In genomic region chr12:76669956-76670530, GRCm38 (mm10) we compare ENCODE assay signal across 12 mouse cellular contexts. TPM values are rescaled to one million over a fixed set of nuclear protein-coding genes. Genes with fewer than 3 reads are reported as not detected.
A peak's percentile ranks its signal among the peaks of the same experiment; 100 is the strongest.
DNase-seq lines count a peak whose midpoint lies in the region; ATAC-seq lines count a peak whose summit lies in the region.
"Had no signal": no experiment of that assay in that cellular context is flagged by ENCODE, and none has a peak within 500 bp of the region (broad histone marks: within the 10 kb centered on the region; RNA-seq: fewer than 3 reads in every experiment).

No protein-coding gene starts in this region.

- peaks cover 67% of the 10 kb centered on the region for H3K4me1 ChIP-seq in heart, embryonic 13.5 days
- peaks cover 38% of the 10 kb centered on the region for H3K4me1 ChIP-seq in midbrain, embryonic 10.5 days
- H3K4me1 ChIP-seq in midbrain, embryonic 14.5 days (ENCODE audit: control insufficient read depth, insufficient read depth, low read length) = no peaks in the 10 kb centered on the region
- H3K4me1 ChIP-seq in embryonic facial prominence, embryonic 12.5 days = peaks cover 16% of the 10 kb centered on the region
- H3K4me1 ChIP-seq: intestine, embryonic 15.5 days had no signal

- H3K4me2 ChIP-seq in heart, embryonic 13.5 days = peak overlapping the region; percentile 51
- no peak overlapping the region for H3K4me2 ChIP-seq in midbrain, embryonic 14.5 days (ENCODE audit: low read length)
- no peak overlapping the region for H3K4me2 ChIP-seq in embryonic facial prominence, embryonic 12.5 days (replicated peaks)
- H3K4me2 ChIP-seq: forebrain, embryonic 13.5 days; intestine, embryonic 15.5 days had no signal

- no peak for DNase-seq in heart, adult 8-10 months (ENCODE audit: low spot score)
- DNase-seq in midbrain, embryonic 10.5 days (ENCODE audit: low spot score) = no peak
- DNase-seq in midbrain, embryonic 14.5 days = no peak
- no peak for DNase-seq in adrenal gland, postnatal 25 days
- DNase-seq in left cerebral cortex, postnatal 14 days (ENCODE audit: low spot score in 2 of 2) = no peak
- DNase-seq: kidney, postnatal 14 days; left cerebral cortex, postnatal 4 days had no signal

- peak overlapping the region; percentile 13; the same call in 1 of the 2 replicates for H3K9ac ChIP-seq in heart, embryonic 13.5 days
- H3K9ac ChIP-seq in midbrain, embryonic 14.5 days (replicated peaks; ENCODE audit: low read length) = no peak overlapping the region
- H3K9ac ChIP-seq in embryonic facial prominence, embryonic 12.5 days = no peak overlapping the region
- H3K9ac ChIP-seq: forebrain, embryonic 13.5 days; intestine, embryonic 15.5 days had no signal

- intact Hi-C loops in left cerebral cortex, postnatal 14 days (cut with DNase I) = loop anchor here (5.0 kb wide), 1 partner anchor 42 kb away; the partner anchor contains the start of gene Sptb

- H3K4me3 ChIP-seq in heart, embryonic 13.5 days = peak overlapping the region; percentile 8
- H3K4me3 ChIP-seq in midbrain, embryonic 10.5 days = no peak overlapping the region
- no peak overlapping the region for H3K4me3 ChIP-seq in midbrain, embryonic 14.5 days (replicated peaks; ENCODE audit: low read depth, low read length)
- no peak overlapping the region for H3K4me3 ChIP-seq in embryonic facial prominence, embryonic 12.5 days
- H3K4me3 ChIP-seq: forebrain, embryonic 13.5 days; intestine, embryonic 15.5 days had no signal

- H3K27ac ChIP-seq in heart, embryonic 13.5 days (replicated peaks) = peak overlapping the region; percentile 53; the same call in 1 of the 2 replicates
- H3K27ac ChIP-seq in midbrain, embryonic 10.5 days (replicated peaks) = peak overlapping the region; percentile 68; the same call in 1 of the 2 replicates
- no peak overlapping the region for H3K27ac ChIP-seq in midbrain, embryonic 14.5 days (replicated peaks; ENCODE audit: low read depth, low read length)
- no peak overlapping the region for H3K27ac ChIP-seq in embryonic facial prominence, embryonic 12.5 days
- H3K27ac ChIP-seq: forebrain, embryonic 13.5 days; intestine, embryonic 15.5 days had no signal

- H3K36me3 ChIP-seq in heart, embryonic 13.5 days = no peaks in the 10 kb centered on the region
- no peaks in the 10 kb centered on the region for H3K36me3 ChIP-seq in midbrain, embryonic 10.5 days
- H3K36me3 ChIP-seq in midbrain, embryonic 14.5 days (ENCODE audit: control insufficient read depth, insufficient read depth, low read length) = no peaks in the 10 kb centered on the region
- no peaks in the 10 kb centered on the region for H3K36me3 ChIP-seq in embryonic facial prominence, embryonic 12.5 days
- H3K36me3 ChIP-seq: intestine, embryonic 15.5 days had no signal

- H3K9me3 ChIP-seq in heart, embryonic 13.5 days = no peaks in the 10 kb centered on the region
- H3K9me3 ChIP-seq in midbrain, embryonic 10.5 days (replicated peaks) = no peaks in the 10 kb centered on the region
- no peaks in the 10 kb centered on the region for H3K9me3 ChIP-seq in midbrain, embryonic 14.5 days (ENCODE audit: control insufficient read depth, low read length)
- no peaks in the 10 kb centered on the region for H3K9me3 ChIP-seq in embryonic facial prominence, embryonic 12.5 days
- H3K9me3 ChIP-seq: forebrain, embryonic 13.5 days; intestine, embryonic 15.5 days had no signal

- 27% methylated on average over 5 of the region's 5 CpGs for WGBS in heart, embryonic 13.5 days
- 25% methylated on average over 5 of the region's 5 CpGs for WGBS in midbrain, embryonic 10.5 days
- 29% methylated on average over 5 of the region's 5 CpGs for WGBS in midbrain, embryonic 14.5 days
- 8% methylated on average over 5 of the region's 5 CpGs for WGBS in embryonic facial prominence, embryonic 12.5 days

- H3K27me3 ChIP-seq in heart, embryonic 13.5 days (replicated peaks) = no peaks in the 10 kb centered on the region
- H3K27me3 ChIP-seq in midbrain, embryonic 10.5 days (ENCODE audit: low read depth, poor library complexity, severe bottlenecking) = no peaks in the 10 kb centered on the region
- no peaks in the 10 kb centered on the region for H3K27me3 ChIP-seq in midbrain, embryonic 14.5 days (ENCODE audit: control insufficient read depth, insufficient read depth, low read length)
- H3K27me3 ChIP-seq in embryonic facial prominence, embryonic 12.5 days = peaks cover 5% of the 10 kb centered on the region; the same call in 1 of the 2 replicates
- H3K27me3 ChIP-seq: forebrain, embryonic 13.5 days; intestine, embryonic 15.5 days had no signal

- ATAC-seq in heart, embryonic 13.5 days (ENCODE audit: extremely low read depth, insufficient number of reproducible peaks, low FRiP score, low TSS enrichment) = no peak
- ATAC-seq in midbrain, embryonic 14.5 days (ENCODE audit: low FRiP score, low TSS enrichment) = no peak
- 0 out of 2 replicates have a peak, but pooled peaks have one; percentile 54 for ATAC-seq in embryonic facial prominence, embryonic 12.5 days (ENCODE audit: insufficient number of reproducible peaks, insufficient read depth, low FRiP score, low TSS enrichment)
- ATAC-seq: forebrain, embryonic 13.5 days; Patski had no signal

RNA-seq across cellular contexts. Expression of gene Sptb, which starts 40.3 kb away (rescaled TPM):
- polyA plus RNA-seq in heart, embryonic 13.5 days (2015; fragmentation: Nextera tagmentation; extraction: Ambion mirVana) = 5.1 and 5.2 TPM in 2 replicates
- 10 to 100 TPM; 91.9 to 98.2 (median 95.8) TPM for total RNA-seq in heart, adult 8-10 months (2022)
- 3.7 and 3.8 TPM in 2 replicates for polyA plus RNA-seq in midbrain, embryonic 10.5 days (2016; fragmentation: Nextera tagmentation; extraction: Ambion mirVana)
- 4.2 TPM in 2 replicates for polyA plus RNA-seq in midbrain, embryonic 14.5 days (2014; fragmentation: Nextera tagmentation; extraction: Ambion mirVana)
- 1.6 and 1.8 TPM in 2 replicates for polyA plus RNA-seq in embryonic facial prominence, embryonic 12.5 days (2016; fragmentation: Nextera tagmentation; extraction: Ambion mirVana)
- 60.7 and 63.5 TPM in 2 replicates for total RNA-seq in adrenal gland, postnatal 25 days (2021)
- 10 to 100 TPM; 58.2 to 60.5 TPM for total RNA-seq in left cerebral cortex, postnatal 14 days (2021)

Comparison
In these comparisons a context has a peak if more than half of its experiments do, and no peak if none do; other contexts are left out.
1. H3K27ac ChIP-seq: peak in heart, embryonic 13.5 days (single experiment) and midbrain, embryonic 10.5 days (single experiment); none in midbrain, embryonic 14.5 days (single experiment) and embryonic facial prominence, embryonic 12.5 days (single experiment).